8 mouse cellular contexts compared by ENCODE assay signal in the genomic region with DNA sequence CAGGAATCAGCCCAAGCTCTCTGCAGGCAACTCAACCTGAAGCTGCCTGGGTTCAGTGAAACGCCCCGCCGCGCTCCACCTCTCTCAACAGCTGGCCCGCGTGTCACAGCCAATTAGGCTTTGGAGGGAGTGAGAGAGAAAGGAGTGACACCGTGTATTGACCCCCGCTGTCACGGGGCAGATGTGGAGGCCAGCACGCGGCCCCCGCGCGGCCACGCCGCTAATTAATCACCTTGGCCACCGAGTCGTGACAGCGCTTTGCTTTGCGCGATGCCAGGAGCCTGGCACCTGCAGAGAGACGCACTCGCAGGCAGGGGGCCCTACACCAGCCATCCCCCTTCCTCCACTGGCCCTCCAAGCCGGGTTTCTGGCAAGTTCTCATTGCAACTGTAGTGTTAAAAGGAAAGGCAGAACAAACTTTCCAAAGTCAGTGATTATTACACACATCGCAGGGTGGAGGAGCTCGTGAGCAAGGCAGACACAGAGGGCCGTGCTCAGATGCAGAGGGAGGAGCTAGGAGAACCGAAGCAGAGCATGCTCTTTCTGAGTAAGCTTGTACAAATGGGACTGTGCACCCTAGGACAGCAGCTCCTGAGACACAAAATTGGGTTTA.
DNase-seq lines count a peak whose midpoint lies in the region; ATAC-seq and TF ChIP-seq lines count a peak whose summit lies in the region.

No protein-coding gene starts in this region.

- H3K27me3 ChIP-seq in heart, embryonic 11.5 days (ENCODE audit: control insufficient read depth, insufficient read depth, low read length), result peaks cover 25% of the 10 kb centered on the region
- peaks cover 42% of the 10 kb centered on the region for H3K27me3 ChIP-seq in kidney, embryonic 16.5 days (ENCODE audit: insufficient read depth, low read length)

- no peaks in the 10 kb centered on the region for H3K4me1 ChIP-seq in heart, embryonic 11.5 days (ENCODE audit: control insufficient read depth, insufficient read depth, low read length)
- H3K4me1 ChIP-seq in kidney, embryonic 16.5 days (ENCODE audit: insufficient read depth, low read length), result peaks cover 13% of the 10 kb centered on the region

- H3K36me3 ChIP-seq in heart, embryonic 11.5 days (ENCODE audit: control insufficient read depth, insufficient read depth, low read length), result no peaks in the 10 kb centered on the region
- H3K36me3 ChIP-seq in kidney, embryonic 16.5 days (ENCODE audit: insufficient read depth, low read length), result no peaks in the 10 kb centered on the region

- 2% methylated on average over 28 of the region's 28 CpGs for WGBS in heart, embryonic 11.5 days (ENCODE audit: insufficient replicate concordance)
- WGBS in kidney, embryonic 16.5 days, result 1% methylated on average over 28 of the region's 28 CpGs

- no peak for TF ChIP-seq POLR2A in brain, embryonic 14.5 days (IDR thresholded peaks at IDR 0.05; ENCODE audit: borderline replicate concordance, extremely low read depth, insufficient read depth, insufficient read length, poor library complexity, severe bottlenecking)

- H3K4me2 ChIP-seq in heart, embryonic 11.5 days, result peak overlapping the region; percentile 92
- H3K4me2 ChIP-seq in kidney, embryonic 16.5 days (replicated peaks; ENCODE audit: low read depth, low read length), result peak overlapping the region; percentile 76

- peak; percentile 49; the same call in 1 of the 2 replicates for TF ChIP-seq CTCF in brain, embryonic 14.5 days (IDR thresholded peaks at IDR 0.05; ENCODE audit: borderline replicate concordance, extremely low read depth, insufficient read depth, insufficient read length)

- H3K27ac ChIP-seq in heart, embryonic 11.5 days (ENCODE audit: low read depth, low read length), result no peak overlapping the region
- H3K27ac ChIP-seq in kidney, embryonic 16.5 days (ENCODE audit: low read length), result no peak overlapping the region

- no peak overlapping the region for H3K9ac ChIP-seq in heart, embryonic 11.5 days (ENCODE audit: low read depth, low read length)
- peak overlapping the region; percentile 26; the same call in 1 of the 2 replicates for H3K9ac ChIP-seq in kidney, embryonic 16.5 days (replicated peaks; ENCODE audit: low read length)

- 0 out of 2 replicates have a peak, but pooled peaks have one; percentile 18 for ATAC-seq in heart, embryonic 11.5 days (replicated peaks; ENCODE audit: insufficient number of reproducible peaks, low FRiP score, low TSS enrichment)
- peak; percentile 88 for ATAC-seq in kidney, embryonic 16.5 days (ENCODE audit: low FRiP score, low TSS enrichment)
- peak; percentile 54 for ATAC-seq in megakaryocyte progenitor cell, adult 5-6 weeks (replicated peaks; ENCODE audit: poor library complexity)
- ATAC-seq in activated CD4-positive, CD25-positive, alpha-beta regulatory T cell, adult 4 months, result no peak

- H3K9me3 ChIP-seq in heart, embryonic 11.5 days (replicated peaks; ENCODE audit: control insufficient read depth, low read length), result no peaks in the 10 kb centered on the region
- H3K9me3 ChIP-seq in kidney, embryonic 16.5 days (ENCODE audit: low read length), result peaks cover 5% of the 10 kb centered on the region; the same call in 1 of the 2 replicates

- H3K4me3 ChIP-seq in heart, embryonic 11.5 days (ENCODE audit: low read depth, low read length), result peak overlapping the region; percentile 44
- H3K4me3 ChIP-seq in kidney, embryonic 16.5 days (ENCODE audit: low read length), result peak overlapping the region; percentile 43

- DNase-seq in adrenal gland, postnatal 10 days, result peak; percentile 18
- DNase-seq in adrenal gland, adult 8-10 months, result no peak
- peak; percentile 80 for DNase-seq in brain, embryonic 14.5 days (ENCODE audit: low read depth)
- DNase-seq in cerebellum, adult 9-10 months, result no peak

Comparison
In these comparisons a context has a peak if more than half of its experiments do, and no peak if none do; other contexts are left out.
1. DNase-seq: peak in adrenal gland, postnatal 10 days (single experiment) and brain, embryonic 14.5 days (single experiment); none in adrenal gland, adult 8-10 months (single experiment) and cerebellum, adult 9-10 months (single experiment).